Mouse (Mus musculus) hindbrain, postnatal 0 days (tissue): Measurements from ENCODE around the gene Asb7. TPM values are rescaled to one million over a fixed set of nuclear protein-coding genes. Genes with fewer than 3 reads are reported as not detected.

Experiments
- ATAC-seq: fragments of 200-750 bp; cut with Nextera tagmentation; 2 replicates; pipeline ENCODE4 v1.8.0; 2017; ENCODE audit warnings: mild to moderate bottlenecking, moderate TSS enrichment, moderate library complexity
- DNase-seq: peaks from one replicate; pipeline ENCODE4 v3.0.0-alpha.2; 2015; ENCODE audit warnings: low spot score
- H3K27ac ChIP-seq: fragments of 300-500 bp; sonication (generic); 2 replicates; pipeline ENCODE4 v1.5.1; 2014; ENCODE audit warnings: mild to moderate bottlenecking
- H3K27me3 ChIP-seq: fragments of 300-500 bp; sonication (generic); 2 replicates; pipeline ENCODE4 v1.6.1; 2014; ENCODE audit warnings: low read length, mixed read lengths; ENCODE audit not compliant: insufficient read depth
- H3K36me3 ChIP-seq: fragments of 300-500 bp; sonication (generic); 2 replicates; pipeline ENCODE4 v1.6.1; 2014; ENCODE audit warnings: low read length, mixed read lengths; ENCODE audit not compliant: insufficient read depth
- H3K4me1 ChIP-seq: fragments of 300-500 bp; sonication (generic); 2 replicates; pipeline ENCODE4 v1.6.1; 2014; ENCODE audit warnings: antibody characterized with exemption, low read length, mixed read lengths; ENCODE audit not compliant: insufficient read depth
- H3K4me2 ChIP-seq: fragments of 300-500 bp; sonication (generic); 2 replicates; pipeline ENCODE4 v1.6.1; 2014; ENCODE audit warnings: low read depth, mild to moderate bottlenecking, low read length, moderate library complexity, mixed read lengths
- H3K4me3 ChIP-seq: fragments of 300-500 bp; sonication (generic); 2 replicates; pipeline ENCODE4 v1.5.1; 2014; ENCODE audit warnings: low read length
- H3K9ac ChIP-seq: fragments of 300-500 bp; sonication (generic); replicated peaks from 2 replicates; pipeline ENCODE4 v1.6.1; 2014; ENCODE audit warnings: mild to moderate bottlenecking, low read length, moderate library complexity, mixed read lengths
- H3K9me3 ChIP-seq: fragments of 300-500 bp; sonication (generic); 2 replicates; pipeline ENCODE4 v1.6.1; 2016; ENCODE audit warnings: low read length, mixed read lengths
- CTCF ChIP-seq: IDR thresholded peaks from 2 replicates; pipeline ENCODE4 v1.5.1; 2016; ENCODE audit warnings: antibody characterized with exemption, control low read depth, low read depth
- WGBS: fragments of 180-500 bp; shearing (Covaris S2); extraction: QIAGEN DNeasy Blood & Tissue Kit; methylation state at CpG from one replicate; pipeline ENCODE4 v1.1.7; 2014; 5-methylcytosine and 5-hydroxymethylcytosine counted together
- polyA plus RNA-seq: library from polyadenylated mRNA; unstranded; fragments of >200 nt; fragmentation: Nextera tagmentation; extraction: Ambion mirVana; gene quantifications from 2 replicates; pipeline ENCODE4 v1.2.1, GENCODE M21; 2015
- total RNA-seq: library from RNA; depleted of rRNA; stranded (reverse); fragments of >200 nt; gene quantifications from 2 replicates; pipeline ENCODE4 v1.2.3, GENCODE M21; 2014

Gene Asb7
- total and polyA plus RNA-seq, 2 experiments from 2014 or later: 11.7 to 15.4 TPM

GRCm38 (mm10) chr7:66728072-66728471 lies 38.7 kb upstream of the Asb7 start:
- no peak overlapping the region for H3K4me3 ChIP-seq
- no peaks in the 10 kb centered on the region for H3K36me3 ChIP-seq
- no peak for TF ChIP-seq CTCF
- ATAC-seq (no peak), DNase-seq (no peak)
- H3K9ac ChIP-seq: no peak overlapping the region
- H3K27me3 ChIP-seq: no peaks in the 10 kb centered on the region
- H3K4me2 ChIP-seq: no peak overlapping the region
- H3K9me3 ChIP-seq: no peaks in the 10 kb centered on the region
- 93% methylated on average over 6 of the region's 6 CpGs for WGBS
- no peak overlapping the region for H3K27ac ChIP-seq
- H3K4me1 ChIP-seq: no peaks in the 10 kb centered on the region

DNA sequence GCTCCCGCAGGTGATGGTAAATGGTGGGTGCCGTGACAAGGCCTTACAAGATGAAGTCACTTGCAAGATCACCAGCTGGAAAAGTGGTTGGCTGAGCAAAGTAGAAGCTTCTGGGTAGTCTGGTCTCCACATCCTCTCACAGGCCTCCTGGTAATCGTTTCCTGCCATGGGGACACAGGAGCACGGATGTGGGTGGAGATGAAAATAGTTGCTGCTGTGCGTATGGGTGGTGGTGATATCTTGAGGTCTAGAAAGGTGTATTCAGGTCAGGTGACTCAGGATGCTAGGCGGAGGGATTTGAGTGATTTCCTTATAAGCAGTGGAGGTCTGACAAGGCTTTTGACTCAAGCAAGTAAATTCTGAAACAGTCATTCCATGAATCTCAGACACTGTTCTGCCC lies 35.6 kb upstream of the Asb7 start:
- TF ChIP-seq CTCF: no peak
- 94% methylated on average over 6 of the region's 6 CpGs for WGBS

GRCm38 (mm10) chr7:66724514-66724913 lies 35.1 kb upstream of the Asb7 start:
- 75% methylated on average over 4 of the region's 4 CpGs for WGBS
- Histone ChIP-seq H3K9me3 (peaks cover 3% of the 10 kb centered on the region; the same call in 1 of the 2 replicates), H3K4me3 (no peak overlapping the region), H3K36me3 (no peaks in the 10 kb centered on the region), H3K27me3 (no peaks in the 10 kb centered on the region), H3K9ac (no peak overlapping the region), H3K27ac (no peak overlapping the region), H3K4me1 (no peaks in the 10 kb centered on the region), H3K4me2 (no peak overlapping the region)
- ATAC-seq (no peak), DNase-seq (no peak)
- no peak for TF ChIP-seq CTCF

More for the DNA sequence above, 35.6 kb upstream of the Asb7 start:
- H3K9ac ChIP-seq: no peak overlapping the region
- no peaks in the 10 kb centered on the region for H3K27me3 ChIP-seq
- no peak overlapping the region for H3K27ac ChIP-seq
- no peak overlapping the region for H3K4me2 ChIP-seq
- ATAC-seq (no peak), DNase-seq (no peak)
- H3K4me3 ChIP-seq: no peak overlapping the region
- H3K9me3 ChIP-seq: peaks cover 3% of the 10 kb centered on the region; the same call in 1 of the 2 replicates
- H3K4me1 ChIP-seq: no peaks in the 10 kb centered on the region
- H3K36me3 ChIP-seq: no peaks in the 10 kb centered on the region

GRCm38 (mm10) chr7:66711166-66711565 lies 21.8 kb upstream of the Asb7 start:
- TF ChIP-seq CTCF: peak; percentile 65
- Histone ChIP-seq H3K4me1 (no peaks in the 10 kb centered on the region), H3K9ac (no peak overlapping the region), H3K9me3 (no peaks in the 10 kb centered on the region), H3K36me3 (peaks cover 15% of the 10 kb centered on the region), H3K27ac (no peak overlapping the region), H3K4me2 (no peak overlapping the region), H3K27me3 (no peaks in the 10 kb centered on the region), H3K4me3 (no peak overlapping the region)
- peak; percentile 57 for DNase-seq
- no peak for ATAC-seq
- 48% methylated on average over 2 of the region's 2 CpGs for WGBS

DNA sequence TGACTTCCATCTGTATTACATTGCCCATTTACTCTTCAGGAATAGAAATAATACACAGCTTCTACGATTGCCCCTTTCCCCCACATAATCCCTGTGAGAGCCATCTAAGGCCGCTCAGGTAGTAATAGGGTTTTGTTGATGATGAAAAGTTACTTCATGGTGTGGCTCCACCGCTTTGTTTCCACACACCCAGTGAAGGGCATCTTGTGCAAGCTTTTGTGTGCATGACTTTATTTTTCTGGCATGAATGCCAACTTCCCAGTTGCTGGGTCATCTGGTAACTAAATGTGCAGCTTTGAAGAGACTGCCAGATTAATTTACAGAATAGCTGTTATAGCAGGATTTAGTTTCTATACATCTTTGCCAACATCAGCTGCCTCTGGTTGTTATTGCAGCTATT lies 15.2 kb upstream of the Asb7 start:
- no peak for DNase-seq
- Histone ChIP-seq H3K27ac (no peak overlapping the region), H3K4me3 (no peak overlapping the region), H3K9me3 (no peaks in the 10 kb centered on the region), H3K36me3 (no peaks in the 10 kb centered on the region; the same call in 1 of the 2 replicates), H3K4me1 (no peaks in the 10 kb centered on the region), H3K4me2 (no peak overlapping the region), H3K9ac (no peak overlapping the region), H3K27me3 (no peaks in the 10 kb centered on the region)
- 90% methylated on average over 3 of the region's 3 CpGs for WGBS
- TF ChIP-seq CTCF: no peak
- ATAC-seq: no peak

- WGBS: 94% methylated on average over 7 of the region's 7 CpGs
Observed at GRCm38 (mm10) chr7:66702721-66703120, 13.3 kb upstream of the Asb7 start.

DNA sequence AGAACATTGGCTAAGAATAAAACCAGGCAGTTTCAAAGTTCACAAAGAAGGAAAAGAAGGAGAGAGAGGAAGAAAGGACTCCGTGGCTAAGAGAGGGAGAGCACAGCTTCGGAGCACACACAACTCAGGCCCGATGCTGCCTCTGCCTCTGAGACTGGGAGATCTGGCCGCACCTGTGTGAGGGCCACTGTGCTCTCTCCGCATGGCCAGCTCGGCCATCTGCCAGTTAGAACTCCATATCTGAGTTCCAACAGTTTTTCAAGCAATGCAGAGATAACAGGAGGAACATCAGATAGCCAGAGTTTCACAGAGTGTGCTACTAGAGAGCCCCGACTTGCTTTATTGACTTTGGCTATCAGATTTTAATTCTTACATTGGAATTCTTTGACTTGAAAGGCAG lies 5.1 kb upstream of the Asb7 start:
- 75% methylated on average over 7 of the region's 7 CpGs for WGBS
- TF ChIP-seq CTCF: no peak

More at GRCm38 (mm10) chr7:66702721-66703120, 13.3 kb upstream of the Asb7 start:
- DNase-seq: no peak
- H3K4me3 ChIP-seq: no peak overlapping the region
- ATAC-seq: no peak
- H3K27me3 ChIP-seq: no peaks in the 10 kb centered on the region
- H3K4me2 ChIP-seq: no peak overlapping the region
- peaks cover 4% of the 10 kb centered on the region for H3K36me3 ChIP-seq
- no peak overlapping the region for H3K9ac ChIP-seq
- H3K4me1 ChIP-seq: no peaks in the 10 kb centered on the region
- H3K9me3 ChIP-seq: no peaks in the 10 kb centered on the region
- no peak overlapping the region for H3K27ac ChIP-seq
- no peak for TF ChIP-seq CTCF

More for the DNA sequence above, 5.1 kb upstream of the Asb7 start:
- DNase-seq (no peak), ATAC-seq (no peak)
- no peaks in the 10 kb centered on the region for H3K27me3 ChIP-seq
- no peak overlapping the region for H3K4me2 ChIP-seq
- H3K9ac ChIP-seq: no peak overlapping the region
- H3K4me1 ChIP-seq: no peaks in the 10 kb centered on the region
- H3K9me3 ChIP-seq: no peaks in the 10 kb centered on the region
- no peak overlapping the region for H3K4me3 ChIP-seq
- H3K27ac ChIP-seq: no peak overlapping the region
- H3K36me3 ChIP-seq: peaks cover 4% of the 10 kb centered on the region; the same call in 1 of the 2 replicates
